Mouse (Mus musculus): ENCODE measurements around the gene Aoah.

The Aoah gene

DNA sequence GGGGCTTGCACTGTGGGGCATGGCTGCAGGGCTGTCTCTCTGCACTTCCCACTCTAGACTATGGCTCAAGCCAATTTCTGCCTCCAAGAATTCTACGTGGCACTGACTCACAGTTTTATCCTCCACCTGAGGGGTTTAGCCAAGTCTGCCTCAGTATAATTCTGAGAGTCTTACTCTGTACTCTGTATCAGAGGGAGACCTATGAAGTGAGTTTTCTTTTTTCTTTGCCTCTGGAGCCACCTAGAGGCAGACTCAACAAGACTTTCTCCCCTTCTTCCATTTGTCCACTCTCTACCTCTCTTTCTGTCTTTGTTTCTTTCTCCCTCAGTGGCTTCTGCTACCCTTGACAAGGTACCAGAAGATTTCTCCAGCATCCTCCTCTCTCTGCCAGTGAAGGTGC is 256.2 kb downstream of the Aoah start:
- peak; percentile 15 for DNase-seq (ENCODE audit: low read depth, low spot score)

DNA sequence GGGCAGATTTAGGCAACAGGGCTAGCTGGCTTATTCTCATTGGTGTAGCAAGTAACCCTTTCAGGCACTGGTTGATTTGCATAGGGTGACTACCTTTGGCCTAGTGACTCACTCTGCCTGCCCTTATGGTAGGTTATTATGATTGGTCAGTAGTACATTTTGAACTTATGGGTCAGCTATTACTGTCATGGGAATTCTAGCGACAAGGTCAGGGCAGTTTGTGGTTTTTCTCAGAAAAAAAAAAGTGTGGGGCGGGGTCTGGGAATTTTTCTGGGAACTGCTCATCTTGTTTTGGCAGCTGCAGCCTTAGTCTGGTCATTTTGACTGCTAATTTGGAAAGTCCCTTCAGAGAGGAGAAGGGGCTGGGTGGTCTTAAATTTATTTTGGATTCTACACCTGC is 272.1 kb downstream of the Aoah start:
- DNase-seq (ENCODE audit: low read depth, low spot score), result no peak

DNA sequence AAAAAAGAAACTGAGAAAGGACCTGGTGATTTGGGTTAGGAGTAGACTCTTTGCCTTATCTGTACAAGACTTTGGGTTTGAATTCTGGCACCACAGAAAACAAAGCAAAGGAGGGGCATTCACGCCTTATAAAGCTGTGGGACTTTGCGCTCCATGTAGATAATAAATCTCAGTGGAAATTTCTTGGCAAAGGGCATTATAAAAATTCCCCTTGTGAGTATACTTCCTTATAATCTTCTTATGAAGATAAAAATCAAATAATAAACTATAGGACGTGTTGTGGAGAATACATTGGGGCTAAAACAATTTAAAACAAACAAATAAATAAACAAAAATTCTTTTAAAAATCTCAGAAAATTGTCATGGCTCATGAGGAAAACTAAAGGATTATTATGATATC is 280.9 kb downstream of the Aoah start, which contains the start of gene Olfr1370:
Olfr1370 (minus strand) TSS at position 101 of the 400 bp plus-strand sequence.
- DNase-seq (ENCODE audit: low read depth, low spot score), result no peak

DNA sequence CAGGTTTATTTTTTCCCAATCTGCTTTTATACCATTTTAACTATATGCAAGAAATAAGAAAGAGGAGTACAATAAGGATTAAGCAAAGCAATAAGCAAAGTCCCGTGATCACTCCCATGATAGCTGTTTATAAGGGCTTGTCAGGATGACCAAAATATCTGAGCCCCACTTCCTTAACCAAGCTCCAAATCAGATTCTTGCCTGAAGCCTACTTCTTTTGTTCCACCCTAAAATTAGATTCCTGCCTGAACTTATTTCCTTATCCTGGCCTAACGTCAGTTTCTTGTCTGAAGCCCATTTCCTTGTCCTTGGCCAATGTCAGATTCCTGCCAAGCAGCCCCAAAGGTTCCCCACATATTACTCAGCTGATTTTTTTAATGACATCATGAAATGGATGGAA is 288.8 kb downstream of the Aoah start:
- DNase-seq (ENCODE audit: low read depth, low spot score), result no peak
